Mouse (Mus musculus) c-Kit-positive CD71-positive TER-119-positive erythroid progenitor cells, embryonic 14.5 days (primary cell): Measurements from ENCODE around the gene Zfp282.
"Not testable (repeated sequence)": the region's sequence is repeated elsewhere in the genome, so short reads cannot be mapped to it uniquely, and the experiment has no call there.

ENCODE experiments used
- DNase-seq: peaks from one replicate; pipeline ENCODE4 v3.0.0-alpha.2; 2013; ENCODE audit warnings: low spot score

Gene Zfp282

DNA sequence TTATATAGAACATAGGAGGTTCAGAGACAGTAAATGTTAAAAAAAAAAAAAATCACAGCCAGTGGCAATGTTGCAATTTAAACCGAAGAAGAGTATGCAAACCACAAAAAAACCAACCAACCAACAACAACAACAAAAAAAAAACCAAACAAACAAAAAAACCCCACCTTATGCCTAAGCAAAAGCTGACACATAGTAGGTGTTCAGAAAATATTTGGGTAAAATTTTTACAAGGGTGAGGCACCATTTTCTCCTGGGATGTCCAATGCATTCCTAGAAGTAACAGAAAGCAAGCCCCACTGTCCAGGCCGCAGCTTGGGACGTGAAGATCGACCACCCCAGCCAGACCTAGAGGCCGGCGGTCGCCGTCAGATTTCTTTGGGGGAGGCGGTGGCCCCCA is at the start of gene Zfp282:
Zfp282 (plus strand) TSS at position 147 of the 400 bp plus-strand sequence.
- no peak for DNase-seq

DNA sequence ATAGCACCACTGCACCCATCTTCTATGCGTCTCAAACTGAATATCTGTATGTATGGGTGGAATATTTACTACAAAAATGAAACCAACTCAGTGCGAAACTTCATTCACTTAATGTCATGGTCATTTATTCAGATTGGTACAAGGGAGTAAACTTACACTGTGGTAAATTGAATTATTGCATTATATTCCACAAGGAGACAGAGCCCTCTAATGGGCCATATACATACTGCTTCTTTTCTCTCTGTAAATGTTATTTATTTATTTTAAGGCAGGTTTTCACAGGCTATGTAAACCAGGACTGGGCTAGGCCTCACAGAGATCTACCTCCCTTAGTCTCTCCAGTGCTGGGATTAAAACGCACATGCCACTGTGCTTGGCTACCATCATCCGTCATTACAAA is 49.5 kb upstream of the Zfp282 start:
- no peak for DNase-seq

DNA sequence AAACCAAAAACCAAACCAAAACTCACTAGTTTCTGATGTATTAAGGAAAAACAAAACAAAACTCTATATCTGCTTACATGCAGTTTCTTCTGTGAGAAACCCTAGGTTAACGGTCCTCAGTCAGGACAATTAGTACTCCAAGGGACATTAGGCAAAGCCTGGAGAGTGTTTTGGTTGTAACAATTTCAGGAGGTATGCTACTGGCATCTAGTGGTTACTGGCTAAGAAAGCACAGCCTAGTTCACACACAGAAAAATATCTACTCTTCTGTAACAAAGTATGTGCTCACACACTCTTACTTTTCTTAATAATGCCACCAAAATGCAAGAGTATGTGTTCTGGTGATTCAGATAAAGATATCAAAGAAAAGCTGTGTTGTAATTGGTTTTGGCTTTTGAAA is 48.1 kb upstream of the Zfp282 start:
- DNase-seq: no peak

DNA sequence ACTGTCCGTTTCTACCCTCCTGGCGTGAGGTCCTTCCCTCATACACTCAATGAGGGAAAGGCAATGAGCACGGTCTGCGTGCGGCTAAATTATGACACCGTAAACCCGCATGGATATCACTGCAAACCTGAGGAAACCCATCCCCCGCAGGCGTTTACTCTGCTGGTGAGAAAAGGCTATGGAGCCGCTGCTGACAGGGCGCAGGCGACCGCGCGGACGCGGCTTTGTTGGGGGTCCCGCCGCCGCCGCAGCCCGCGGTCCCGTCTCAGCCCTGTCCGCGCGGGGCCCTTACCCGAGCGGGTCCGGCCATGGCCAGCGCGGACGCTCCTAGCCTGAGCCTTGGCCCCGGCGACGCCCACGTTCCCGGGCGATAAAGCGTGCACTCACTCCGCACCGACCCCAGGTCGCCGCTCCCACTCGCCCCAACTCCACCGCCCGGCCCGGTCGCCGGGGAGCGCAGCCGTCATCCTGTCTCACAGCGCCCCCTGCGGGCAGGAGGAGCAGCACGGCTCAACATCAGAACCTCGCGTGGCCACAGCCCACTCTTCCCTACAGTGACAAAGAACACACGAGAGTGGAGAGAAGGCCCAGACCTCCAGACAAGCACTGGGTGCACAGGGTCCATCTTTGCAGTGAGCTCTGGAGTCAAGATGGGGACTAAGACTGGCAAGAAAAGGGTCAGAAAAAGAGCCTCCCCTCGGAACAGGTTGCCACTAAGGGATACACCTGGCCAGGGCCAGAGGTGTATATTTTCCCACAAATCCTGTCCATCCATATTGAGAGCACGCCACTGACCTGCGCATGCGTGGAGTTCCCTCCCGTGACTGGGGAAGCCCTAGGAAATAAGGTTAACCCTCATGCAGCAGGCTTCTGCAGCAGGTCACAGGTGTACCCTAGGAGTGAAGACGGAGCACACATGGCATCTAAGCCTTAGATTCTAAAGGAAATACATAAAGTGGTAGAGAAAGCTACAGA is 46.6 kb upstream of the Zfp282 start, which contains the start of gene Zfp786:
Zfp786 (minus strand) TSS at position 764 of the 975 bp plus-strand sequence.
- DNase-seq: peak; percentile 83

- DNase-seq: no peak
These were observed 44.8 kb upstream of the Zfp282 start for GRCm38 (mm10) chr6:47832220-47832619.

DNA sequence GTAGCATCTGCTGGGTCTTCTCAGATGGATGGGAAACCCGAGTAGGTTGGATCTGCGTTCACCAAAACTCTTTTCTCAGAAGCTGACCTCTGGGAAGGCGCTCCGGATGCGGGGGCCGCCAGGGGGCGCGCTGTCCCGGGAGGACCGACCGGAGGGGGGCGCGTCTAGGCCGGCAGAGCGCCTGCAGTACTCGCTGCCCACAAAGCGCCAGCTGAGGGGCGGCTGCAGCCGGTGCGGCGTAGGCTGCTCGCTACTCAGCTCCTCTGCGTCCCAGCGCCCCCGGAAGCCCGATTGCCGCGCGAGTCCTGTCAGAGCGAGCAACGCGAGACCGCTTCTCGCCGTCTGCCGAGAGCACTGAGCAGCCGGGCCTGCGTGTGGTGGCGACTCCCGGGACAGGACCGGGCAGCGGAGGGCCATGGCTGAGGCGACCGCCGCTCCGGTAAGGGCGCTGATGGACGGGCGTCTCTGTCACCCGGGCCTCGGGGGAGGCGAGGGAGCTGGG is 41.5 kb upstream of the Zfp282 start, which contains the start of gene Zfp398:
Zfp398 (plus strand) TSS at position 180 of the 502 bp plus-strand sequence.
- DNase-seq: peak; percentile 91

DNA sequence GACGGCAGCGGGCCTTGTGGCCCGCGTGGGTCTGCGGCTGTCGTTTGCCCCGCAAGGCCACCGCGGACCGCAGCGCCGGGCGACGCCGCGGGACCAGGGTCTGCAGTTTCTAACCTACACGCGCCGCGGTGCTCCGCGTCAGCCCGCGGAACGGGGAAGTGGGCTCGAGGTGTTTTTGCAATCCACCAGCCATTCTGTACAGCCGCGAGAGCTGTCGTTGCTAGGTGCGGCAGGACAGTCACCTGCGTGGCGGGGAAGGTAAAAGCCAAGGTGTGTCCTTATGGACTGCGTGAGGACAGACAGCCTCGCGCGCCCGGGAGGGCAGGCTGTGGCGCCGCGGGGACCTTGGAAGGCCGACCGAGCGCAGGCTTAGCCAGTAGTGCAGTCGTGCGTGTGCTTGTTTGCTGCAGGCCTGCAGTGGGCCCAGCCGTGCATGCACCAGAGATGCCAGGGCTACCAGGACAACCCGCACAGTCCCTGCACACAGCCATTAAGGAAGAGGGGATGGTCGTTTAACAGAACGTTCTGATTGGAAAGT is 41.0 kb upstream of the Zfp282 start:
- no peak for DNase-seq

- DNase-seq: no peak
These were observed 39.4 kb upstream of the Zfp282 start for GRCm38 (mm10) chr6:47837630-47838029.

DNA sequence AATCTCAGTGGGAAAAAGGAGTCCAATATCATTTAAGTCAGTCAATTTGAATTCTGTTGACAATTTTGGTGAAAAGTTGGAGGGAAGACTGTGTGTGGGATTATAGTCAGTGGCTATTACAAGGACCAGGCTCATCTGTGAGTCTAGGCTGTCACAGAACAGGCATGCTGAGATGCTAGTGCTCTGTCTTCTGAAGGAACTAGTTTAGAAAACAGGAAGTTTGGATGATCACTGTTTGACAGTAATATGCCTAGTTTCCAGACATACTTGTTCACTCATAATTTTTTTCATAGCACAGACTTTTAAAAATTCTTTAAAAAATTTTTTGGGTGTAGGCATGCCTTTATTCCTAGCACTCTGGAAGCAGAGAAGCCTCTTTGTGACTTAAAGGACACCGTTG is 35.9 kb upstream of the Zfp282 start:
- DNase-seq: no peak

GRCm38 (mm10) chr6:47841831-47842230 is 35.2 kb upstream of the Zfp282 start:
- DNase-seq: no peak

DNA sequence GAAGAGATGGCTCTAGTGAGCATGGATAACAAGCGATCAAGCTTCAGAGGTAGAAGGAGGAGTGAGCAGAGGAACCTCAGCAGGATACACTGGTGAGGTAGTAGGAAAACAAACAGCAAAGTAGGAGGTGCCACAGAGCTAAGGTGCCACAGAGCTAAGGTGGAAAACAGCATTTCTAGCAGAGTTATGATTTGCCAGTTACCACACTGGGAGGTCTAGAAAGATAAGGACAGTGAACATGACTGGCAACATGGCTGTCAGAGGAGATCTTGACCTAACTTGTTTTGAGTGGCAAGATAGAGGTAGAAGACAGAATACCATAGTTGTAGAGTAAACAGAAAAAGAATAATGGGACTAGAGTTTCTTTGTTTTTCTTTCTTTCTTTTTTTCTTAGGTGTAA is 34.7 kb upstream of the Zfp282 start:
- DNase-seq: no peak

GRCm38 (mm10) chr6:47845779-47846178 is 31.2 kb upstream of the Zfp282 start:
- DNase-seq: no peak

- no peak for DNase-seq
These were observed 19.8 kb upstream of the Zfp282 start for GRCm38 (mm10) chr6:47857241-47857640.

GRCm38 (mm10) chr6:47857729-47858128 is 19.3 kb upstream of the Zfp282 start:
- DNase-seq: not testable (repeated sequence)

DNA sequence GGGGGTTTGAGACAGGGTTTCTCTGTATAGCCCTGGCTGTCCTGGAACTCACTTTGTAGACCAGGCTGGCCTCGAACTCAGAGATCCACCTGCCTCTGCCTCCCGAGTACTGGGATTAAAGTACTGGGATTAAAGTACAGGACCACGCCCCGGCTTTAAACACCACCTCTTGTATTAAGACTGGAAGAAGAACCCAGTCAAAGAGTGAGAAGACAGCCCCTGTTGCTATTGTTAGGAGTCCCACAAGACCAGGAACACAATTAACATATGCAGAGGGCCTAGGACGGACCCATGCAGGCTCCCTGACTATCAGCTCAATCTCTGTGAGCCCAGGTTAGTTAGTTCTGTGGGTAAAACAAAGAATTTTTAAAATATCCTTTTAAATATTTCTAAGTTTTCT is 4.7 kb upstream of the Zfp282 start:
- no peak for DNase-seq

DNA sequence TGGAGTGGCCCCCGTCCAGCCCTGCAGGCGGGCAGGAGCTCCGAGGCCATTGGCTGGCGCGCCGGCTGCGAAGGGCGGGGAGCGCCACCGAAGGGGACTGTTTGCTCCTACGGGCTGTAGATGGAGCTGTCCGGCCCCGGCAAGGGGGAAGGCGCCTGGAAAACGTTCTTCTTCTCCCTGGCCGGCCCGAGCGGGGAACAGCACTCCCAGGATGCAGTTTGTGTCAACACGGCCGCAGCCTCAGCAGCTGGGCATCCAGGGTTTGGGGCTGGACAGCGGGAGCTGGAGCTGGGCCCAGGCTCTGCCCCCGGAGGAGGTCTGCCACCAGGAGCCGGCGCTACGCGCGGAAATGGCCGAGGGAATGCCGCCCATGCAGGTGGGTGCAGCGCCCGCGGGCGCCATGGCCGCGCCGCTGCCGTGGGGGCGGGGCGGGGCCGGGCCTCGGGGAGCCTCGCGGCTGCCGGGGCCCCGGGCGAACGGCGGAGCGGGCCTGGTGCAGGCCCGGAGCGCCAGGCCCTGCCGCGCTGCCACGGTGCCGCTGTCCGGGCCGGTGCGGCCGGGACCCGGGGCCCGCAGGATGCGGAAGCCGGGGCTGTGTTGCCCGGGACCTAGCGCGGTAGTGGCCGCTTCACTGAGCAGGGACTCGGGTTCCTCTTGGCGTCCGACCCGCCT is 593 bp downstream of the Zfp282 start:
- peak; percentile 75 for DNase-seq

DNA sequence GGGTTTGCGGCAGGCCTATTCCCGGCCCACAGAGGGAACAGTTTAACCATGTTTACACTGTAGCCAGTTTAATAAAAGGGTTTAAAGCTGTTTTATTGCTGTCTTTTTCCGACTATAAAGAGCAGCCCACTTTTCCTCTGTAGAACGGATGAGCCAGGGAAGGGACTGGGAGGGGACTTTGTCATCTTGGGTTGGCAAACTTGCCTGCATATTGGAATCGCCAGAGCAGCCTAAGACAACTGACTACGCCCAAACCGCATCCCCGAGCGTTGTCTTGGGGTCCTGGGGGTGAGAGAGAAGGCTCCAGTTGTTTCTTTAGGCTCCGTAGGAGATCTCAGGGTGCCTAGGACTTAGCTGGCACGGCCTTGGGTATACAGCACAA is 1.1 kb downstream of the Zfp282 start:
- peak; percentile 37 for DNase-seq

- no peak for DNase-seq
These were observed 1.6 kb downstream of the Zfp282 start for GRCm38 (mm10) chr6:47878593-47878992.

GRCm38 (mm10) chr6:47879049-47879716 is 2.2 kb downstream of the Zfp282 start:
- DNase-seq: no peak

GRCm38 (mm10) chr6:47880166-47880565 is 3.2 kb downstream of the Zfp282 start:
- DNase-seq: no peak

DNA sequence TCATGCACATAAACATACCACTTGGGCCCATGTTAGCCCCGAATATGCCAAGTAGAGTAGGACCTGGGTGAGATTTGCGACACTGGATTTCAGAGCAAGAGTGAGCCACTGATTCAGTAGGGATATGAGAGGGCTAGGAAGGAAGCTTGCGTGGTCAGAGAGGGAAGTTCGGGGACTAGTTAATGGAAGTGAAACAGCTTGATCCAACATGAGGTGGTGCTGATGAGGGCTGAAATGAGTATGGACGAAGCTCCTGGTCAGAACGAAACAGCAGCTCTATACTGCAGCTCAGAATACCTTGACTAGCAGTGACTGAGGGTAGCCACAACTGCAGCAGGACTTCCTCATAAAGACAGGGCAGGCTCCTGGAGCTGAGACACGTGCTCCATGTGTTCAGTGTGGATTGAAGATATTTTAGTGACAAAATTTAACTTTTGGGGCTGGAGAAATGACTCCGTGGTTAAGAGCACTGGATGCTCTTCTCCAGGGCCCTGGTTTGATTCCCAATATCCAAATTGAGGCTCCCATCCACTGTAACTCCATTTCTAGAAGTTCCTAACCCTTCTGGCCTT is 11.9 kb downstream of the Zfp282 start:
- no peak for DNase-seq

- DNase-seq: no peak
These were observed 22.4 kb downstream of the Zfp282 start for GRCm38 (mm10) chr6:47899416-47899815.
